Mouse (Mus musculus) liver, embryonic 14.5 days (tissue): ENCODE data around the gene Ankrd44. TPM values are rescaled to one million over a fixed set of nuclear protein-coding genes. Genes with fewer than 3 reads are reported as not detected.

ENCODE experiments used
- ATAC-seq: fragments of 200-750 bp; cut with Nextera tagmentation; 2 replicates; pipeline ENCODE4 v1.8.0; 2017; ENCODE audit warnings: moderate number of reproducible peaks, mild to moderate bottlenecking, moderate library complexity; ENCODE audit not compliant: insufficient read depth
- DNase-seq, 3 experiments: peaks; one replicate each; pipeline ENCODE4 v3.0.0-alpha.2; 2012 to 2013; ENCODE audit warnings: low read depth in 3 of 3, low spot score in 3 of 3
- H3K27ac ChIP-seq: fragments of 300-500 bp; sonication (generic); 2 replicates; pipeline ENCODE4 v1.5.1; 2014; ENCODE audit warnings: moderate library complexity, mild to moderate bottlenecking, control low read depth, inconsistent platforms
- H3K27me3 ChIP-seq: fragments of 300-500 bp; sonication (generic); 2 replicates; pipeline ENCODE4 v1.6.1; 2014; ENCODE audit warnings: mild to moderate bottlenecking, low read length, moderate library complexity; ENCODE audit not compliant: control insufficient read depth, insufficient read depth
- H3K36me3 ChIP-seq: fragments of 300-500 bp; sonication (generic); replicated peaks from 2 replicates; pipeline ENCODE4 v1.6.1; 2014; ENCODE audit warnings: low read depth; ENCODE audit not compliant: control insufficient read depth, insufficient read depth
- H3K4me1 ChIP-seq, 2 experiments: fragments of 200-500 bp in 1 of 2; fragments of 300-500 bp in 1 of 2; sonication (generic) in 1 of 2; replicated peaks; 2 replicates each; pipeline ENCODE4 v1.6.1; 2012 to 2014; ENCODE audit warnings: antibody characterized with exemption in 1 of 2, inconsistent platforms in 1 of 2, low read length in 1 of 2; ENCODE audit not compliant: control insufficient read depth in 2 of 2, insufficient read depth in 2 of 2
- H3K4me2 ChIP-seq: fragments of 300-500 bp; sonication (generic); 2 replicates; pipeline ENCODE4 v1.6.1; 2014; ENCODE audit warnings: low read depth, mild to moderate bottlenecking, control low read depth, moderate library complexity
- H3K4me3 ChIP-seq, 2 experiments: fragments of 200-500 bp in 1 of 2; fragments of 300-500 bp in 1 of 2; sonication (generic) in 1 of 2; 2 replicates each; pipeline ENCODE4 v1.5.1; 2012 to 2014; ENCODE audit warnings: low read depth in 2 of 2, low read length in 2 of 2, mild to moderate bottlenecking in 2 of 2, control low read depth in 1 of 2, inconsistent platforms in 1 of 2, moderate library complexity in 1 of 2; ENCODE audit not compliant: insufficient read depth in 1 of 2
- H3K9ac ChIP-seq: fragments of 300-500 bp; sonication (generic); replicated peaks from 2 replicates; pipeline ENCODE4 v1.6.1; 2014; ENCODE audit warnings: mild to moderate bottlenecking, control low read depth, moderate library complexity
- H3K9me3 ChIP-seq: fragments of 300-500 bp; sonication (generic); 2 replicates; pipeline ENCODE4 v1.6.1; 2016; ENCODE audit warnings: low read length, mixed read lengths; ENCODE audit not compliant: control insufficient read depth
- CTCF ChIP-seq: IDR thresholded peaks from 2 replicates; pipeline ENCODE4 v1.5.1; 2016; ENCODE audit warnings: antibody characterized with exemption, low read depth, control low read depth
- EP300 ChIP-seq: IDR thresholded peaks from 2 replicates; pipeline ENCODE4 v1.6.1; 2016; ENCODE audit warnings: antibody characterized with exemption, low read depth
- WGBS: fragments of 180-500 bp; shearing (Covaris S2); extraction: QIAGEN DNeasy Blood & Tissue Kit; methylation state at CpG from one replicate; pipeline ENCODE4 v1.1.7; 2014; ENCODE audit not compliant: insufficient replicate concordance; 5-methylcytosine and 5-hydroxymethylcytosine counted together
- polyA plus RNA-seq, 2 experiments: library from polyadenylated mRNA; depleted of rRNA in 1 of 2; stranded (reverse) in 1 of 2; unstranded in 1 of 2; fragments of >200 nt; fragmentation: Nextera tagmentation in 1 of 2; extraction: Ambion mirVana in 1 of 2; gene quantifications; 2 replicates each; pipeline versions ENCODE4 v1.2.1 to v1.2.3; 2012 to 2014

Gene Ankrd44
- polyA plus RNA-seq, 2 experiments: 4.2 to 6.1 TPM

- H3K4me2 ChIP-seq: no peak overlapping the region
- TF ChIP-seq EP300 (no peak), CTCF (no peak)
- DNase-seq: no peak
- H3K36me3 ChIP-seq: no peaks in the 10 kb centered on the region
- no peaks in the 10 kb centered on the region for H3K4me1 ChIP-seq
- H3K27me3 ChIP-seq: no peaks in the 10 kb centered on the region
- 66% methylated on average over 8 of the region's 8 CpGs for WGBS
- no peaks in the 10 kb centered on the region for H3K9me3 ChIP-seq
- no peak overlapping the region for H3K27ac ChIP-seq
- no peak overlapping the region for H3K9ac ChIP-seq
- ATAC-seq: no peak
- no peak overlapping the region for H3K4me3 ChIP-seq
These were observed 211.0 kb downstream of the Ankrd44 start for GRCm38 (mm10) chr1:54715061-54715760.

- 49% methylated on average over 11 of the region's 11 CpGs for WGBS
- no peak overlapping the region for H3K4me2 ChIP-seq
- no peaks in the 10 kb centered on the region for H3K27me3 ChIP-seq
- no peak for DNase-seq
- TF ChIP-seq CTCF (no peak), EP300 (no peak)
- H3K9ac ChIP-seq: no peak overlapping the region
- H3K4me1 ChIP-seq: no peaks in the 10 kb centered on the region
- no peak overlapping the region for H3K27ac ChIP-seq
- no peaks in the 10 kb centered on the region for H3K9me3 ChIP-seq
- H3K36me3 ChIP-seq: no peaks in the 10 kb centered on the region
- H3K4me3 ChIP-seq: no peak overlapping the region
- no peak for ATAC-seq
These were observed 212.7 kb downstream of the Ankrd44 start for GRCm38 (mm10) chr1:54713231-54714173.

- Histone ChIP-seq H3K36me3 (no peaks in the 10 kb centered on the region), H3K27me3 (no peaks in the 10 kb centered on the region), H3K4me2 (no peak overlapping the region), H3K4me3 (no peak overlapping the region), H3K9me3 (no peaks in the 10 kb centered on the region), H3K4me1 (no peaks in the 10 kb centered on the region), H3K27ac (no peak overlapping the region), H3K9ac (no peak overlapping the region)
- ATAC-seq (no peak), DNase-seq (no peak)
- WGBS: 58% methylated on average over 3 of the region's 3 CpGs
- TF ChIP-seq CTCF (no peak), EP300 (no peak)
These were observed 214.6 kb downstream of the Ankrd44 start for GRCm38 (mm10) chr1:54711568-54711967.

- Histone ChIP-seq H3K4me3 (no peak overlapping the region), H3K27me3 (no peaks in the 10 kb centered on the region), H3K27ac (no peak overlapping the region), H3K9me3 (no peaks in the 10 kb centered on the region), H3K4me1 (no peaks in the 10 kb centered on the region), H3K36me3 (no peaks in the 10 kb centered on the region), H3K9ac (no peak overlapping the region), H3K4me2 (no peak overlapping the region)
- DNase-seq (no peak), ATAC-seq (no peak)
- TF ChIP-seq EP300: no peak
- no peak for TF ChIP-seq CTCF
- 76% methylated on average over 1 of the region's 1 CpGs for WGBS
These were observed 215.6 kb downstream of the Ankrd44 start for GRCm38 (mm10) chr1:54710550-54710949.

- H3K4me2 ChIP-seq: no peak overlapping the region
- no peaks in the 10 kb centered on the region for H3K27me3 ChIP-seq
- no peak overlapping the region for H3K9ac ChIP-seq
- no peaks in the 10 kb centered on the region for H3K36me3 ChIP-seq
- no peaks in the 10 kb centered on the region for H3K9me3 ChIP-seq
- TF ChIP-seq EP300: no peak
- no peak for TF ChIP-seq CTCF
- WGBS: 77% methylated on average over 8 of the region's 8 CpGs
- H3K27ac ChIP-seq: no peak overlapping the region
- no peaks in the 10 kb centered on the region for H3K4me1 ChIP-seq
- no peak for DNase-seq
- no peak overlapping the region for H3K4me3 ChIP-seq
- ATAC-seq: no peak
These were observed 218.2 kb downstream of the Ankrd44 start for GRCm38 (mm10) chr1:54707888-54708565.
